25 mouse cellular contexts compared by ENCODE assay signal in genomic region chr7:101097084-101097483, GRCm38 (mm10). TPM values are rescaled to one million over a fixed set of nuclear protein-coding genes. Genes with fewer than 3 reads are reported as not detected.
DNase-seq lines count a peak whose midpoint lies in the region; ATAC-seq and TF ChIP-seq lines count a peak whose summit lies in the region.
"Had no signal": no experiment of that assay in that cellular context is flagged by ENCODE, and none has a peak within 500 bp of the region (broad histone marks: within the 10 kb centered on the region; RNA-seq: fewer than 3 reads in every experiment).

No protein-coding gene starts in this region.

- WGBS in heart, embryonic 11.5 days (ENCODE audit: insufficient replicate concordance): 65% methylated on average over 3 of the region's 3 CpGs
- WGBS in small intestine, adult 2 months: 32% methylated on average over 3 of the region's 3 CpGs

- DNase-seq in heart, adult 11 months: peak; percentile 63
- DNase-seq in ES-CJ7 (ENCODE audit: low read depth, low spot score) (peak; percentile 58), R1 (ENCODE audit: low read depth, low spot score) (peak; percentile 72)
- DNase-seq in B cell, adult 2 months: no peak
- no peak for DNase-seq in lung, postnatal 10 days
- no peak for DNase-seq in kidney, postnatal 4 days
- DNase-seq: adrenal gland, adult 2 months; adrenal gland, postnatal 10 days; adrenal gland, postnatal 25 days; cerebellum, adult 11 months; cerebellum, adult 18-20 months; cerebellum, adult 8-10 months; cerebellum, adult 9-11 months; cerebellum, postnatal 14 days; cerebellum, postnatal 36 days; embryo, embryonic 11 days had no signal

- no peak overlapping the region for H3K4me2 ChIP-seq in heart, embryonic 11.5 days
- H3K4me2 ChIP-seq: embryonic facial prominence, embryonic 13.5 days; embryonic facial prominence, embryonic 15.5 days; forebrain, embryonic 13.5 days; forebrain, embryonic 15.5 days had no signal

- H3K9ac ChIP-seq in heart, embryonic 11.5 days (ENCODE audit: low read depth, low read length): no peak overlapping the region
- H3K9ac ChIP-seq: embryonic facial prominence, embryonic 13.5 days; embryonic facial prominence, embryonic 15.5 days; forebrain, embryonic 13.5 days; forebrain, embryonic 15.5 days had no signal

- TF ChIP-seq POLR2A in small intestine, adult 2 months (IDR thresholded peaks at IDR 0.05; ENCODE audit: low read depth, low read length): no peak

- no peaks in the 10 kb centered on the region for H3K36me3 ChIP-seq in heart, embryonic 11.5 days (ENCODE audit: control insufficient read depth, insufficient read depth, low read length)
- H3K36me3 ChIP-seq in small intestine, adult 2 months (ENCODE audit: control insufficient read depth, insufficient read depth, low read length): no peaks in the 10 kb centered on the region
- H3K36me3 ChIP-seq: embryonic facial prominence, embryonic 13.5 days; embryonic facial prominence, embryonic 15.5 days; forebrain, embryonic 10.5 days; forebrain, embryonic 15.5 days had no signal

- H3K4me3 ChIP-seq in heart, embryonic 11.5 days (ENCODE audit: low read depth, low read length): no peak overlapping the region
- H3K4me3 ChIP-seq in small intestine, adult 2 months (ENCODE audit: low read depth, low read length): no peak overlapping the region
- H3K4me3 ChIP-seq: embryonic facial prominence, embryonic 13.5 days; embryonic facial prominence, embryonic 15.5 days; erythroblast, embryonic 14.5 days; forebrain, embryonic 10.5 days; forebrain, embryonic 13.5 days; forebrain, embryonic 15.5 days had no signal

- TF ChIP-seq CTCF in small intestine, adult 2 months (IDR thresholded peaks at IDR 0.05; ENCODE audit: extremely low read depth, insufficient read length, insufficient replicate concordance, low read depth, low read length): no peak

- H3K27ac ChIP-seq in heart, embryonic 11.5 days (ENCODE audit: low read depth, low read length): no peak overlapping the region
- H3K27ac ChIP-seq in small intestine, adult 2 months (ENCODE audit: insufficient read depth, low read depth, low read length): peak overlapping the region; percentile 0; the same call in 1 of the 2 replicates
- H3K27ac ChIP-seq: embryonic facial prominence, embryonic 13.5 days; embryonic facial prominence, embryonic 15.5 days; forebrain, embryonic 10.5 days; forebrain, embryonic 13.5 days; forebrain, embryonic 15.5 days had no signal

- H3K27me3 ChIP-seq in heart, embryonic 11.5 days (ENCODE audit: control insufficient read depth, insufficient read depth, low read length): no peaks in the 10 kb centered on the region
- no peaks in the 10 kb centered on the region for H3K27me3 ChIP-seq in small intestine, adult 2 months (ENCODE audit: control insufficient read depth, insufficient read depth, low read length)
- H3K27me3 ChIP-seq: embryonic facial prominence, embryonic 13.5 days; embryonic facial prominence, embryonic 15.5 days; forebrain, embryonic 13.5 days; forebrain, embryonic 15.5 days had no signal

- no peaks in the 10 kb centered on the region for H3K9me3 ChIP-seq in heart, embryonic 11.5 days (replicated peaks; ENCODE audit: control insufficient read depth, low read length)
- H3K9me3 ChIP-seq: embryonic facial prominence, embryonic 13.5 days; embryonic facial prominence, embryonic 15.5 days; forebrain, embryonic 10.5 days; forebrain, embryonic 13.5 days; forebrain, embryonic 15.5 days had no signal

- H3K4me1 ChIP-seq in heart, embryonic 11.5 days (ENCODE audit: control insufficient read depth, insufficient read depth, low read length): peaks cover 11% of the 10 kb centered on the region
- H3K4me1 ChIP-seq in small intestine, adult 2 months (ENCODE audit: control insufficient read depth, insufficient read depth, insufficient read length, low read length): peaks cover 12% of the 10 kb centered on the region; the same call in 1 of the 2 replicates

- ATAC-seq in heart, embryonic 11.5 days (replicated peaks; ENCODE audit: insufficient number of reproducible peaks, low FRiP score, low TSS enrichment): no peak
- ATAC-seq: CD4-positive, CD25-positive, alpha-beta regulatory T cell, adult 4 months; forebrain, embryonic 13.5 days; forebrain, embryonic 15.5 days had no signal

RNA-seq across cellular contexts. Expression of gene Fchsd2, which starts 4.4 kb away (rescaled TPM):
- polyA plus RNA-seq in heart, embryonic 11.5 days (2014; fragmentation: Nextera tagmentation; extraction: Ambion mirVana): 16.3 and 20.4 TPM in 2 replicates
- polyA plus RNA-seq in small intestine, adult 2 months (2012; rRNA removed): 3.3 and 6.9 TPM in 2 replicates

Comparison
In these comparisons a context has a peak if more than half of its experiments do, and no peak if none do; other contexts are left out.
1. DNase-seq: peak in heart, adult 11 months (single experiment), ES-CJ7 (single experiment) and R1 (single experiment); none in B cell, adult 2 months (0 of 2), lung, postnatal 10 days (single experiment) and kidney, postnatal 4 days (0 of 2).